Mouse (Mus musculus) E14TG2a.4 (cell line): ENCODE measurements at regions not wholly inside any gene's neighbourhood (a gene's known extent, or its start where the extent isn't known, plus 50 kb on each side); places are given as distances from the start of the nearest gene placed in this dataset.

Experiments used
- H3K27me3 ChIP-seq: 2 replicates; pipeline ENCODE4 v1.6.1; 2014; ENCODE audit warnings: low read length, control low read depth; ENCODE audit not compliant: insufficient read depth
- H3K36me3 ChIP-seq: 2 replicates; pipeline ENCODE4 v1.6.1; 2014; ENCODE audit warnings: low read length, control low read depth; ENCODE audit not compliant: insufficient read depth
- H3K4me1 ChIP-seq: replicated peaks from 2 replicates; pipeline ENCODE4 v1.6.1; 2014; ENCODE audit warnings: low read depth, low read length, control low read depth
- H3K4me3 ChIP-seq: replicated peaks from 2 replicates; pipeline ENCODE4 v1.5.1; 2014; ENCODE audit warnings: mild to moderate bottlenecking, low read length
- H3K9me3 ChIP-seq: 2 replicates; pipeline ENCODE4 v1.6.1; 2014; ENCODE audit warnings: low read length, control low read depth
- CTCF ChIP-seq: conservative IDR thresholded peaks from 2 replicates; pipeline ENCODE4 v1.5.1; 2014; ENCODE audit warnings: low read length
- NANOG ChIP-seq: IDR thresholded peaks from 2 replicates; pipeline ENCODE4 v1.6.1; 2014; ENCODE audit warnings: borderline replicate concordance, low read length, mixed read lengths
- POU5F1 ChIP-seq: IDR thresholded peaks from 2 replicates; pipeline ENCODE4 v1.6.1; 2014; ENCODE audit warnings: low read length, borderline replicate concordance

DNA sequence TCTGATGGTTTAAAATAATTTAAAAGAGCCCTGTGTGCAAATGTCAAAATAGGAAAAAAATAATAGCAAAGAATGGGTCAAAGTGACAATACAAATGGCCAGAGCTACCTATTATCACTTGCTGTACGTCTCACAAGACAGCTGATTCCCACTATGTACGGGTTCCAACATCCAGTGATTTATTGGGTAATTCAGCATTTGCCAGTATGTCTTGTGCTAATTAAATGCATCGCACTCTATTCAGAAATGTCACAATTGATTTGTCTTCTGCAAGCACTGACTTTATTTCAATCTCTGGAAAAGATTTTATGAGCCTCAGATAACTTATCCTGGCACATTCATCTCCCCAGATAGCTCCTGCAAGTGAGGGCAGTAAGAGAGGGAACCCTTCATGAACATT is 55.1 kb upstream of the Pter start:
- H3K9me3 ChIP-seq, result no peaks in the 10 kb centered on the region
- no peaks in the 10 kb centered on the region for H3K36me3 ChIP-seq
- no peaks in the 10 kb centered on the region for H3K27me3 ChIP-seq
- H3K4me1 ChIP-seq, result no peaks in the 10 kb centered on the region
- H3K4me3 ChIP-seq, result no peak overlapping the region
- TF ChIP-seq POU5F1 (no peak), CTCF (no peak), NANOG (no peak)
